In the genomic region with DNA sequence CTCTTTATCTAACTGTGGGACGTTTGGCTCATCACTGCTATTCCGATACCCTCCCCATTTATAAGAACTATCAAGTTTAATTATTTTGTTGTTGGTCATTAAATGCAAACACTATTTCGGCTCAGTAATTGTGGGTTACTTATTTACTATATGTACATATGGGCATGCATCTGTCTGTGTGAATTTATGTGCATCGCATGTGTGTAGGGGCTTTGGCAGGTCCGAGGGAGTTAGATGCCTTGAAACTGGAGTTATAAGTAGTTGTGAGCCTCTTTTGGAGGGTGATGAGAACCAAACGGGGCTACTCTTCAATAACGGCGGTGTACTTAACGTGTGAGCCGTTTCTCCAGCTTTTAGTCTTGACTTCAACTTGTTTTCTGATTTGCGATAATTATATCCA, we compare ENCODE assay signal across 11 mouse cellular contexts.
"Had no signal": no experiment of that assay in that cellular context is flagged by ENCODE, and none has a peak within 500 bp of the region (broad histone marks: within the 10 kb centered on the region; RNA-seq: fewer than 3 reads in every experiment).

No protein-coding gene starts in this region.

- DNase-seq: kidney, postnatal 25 days; liver, embryonic 13.5 days; lung, adult 2 months; lung, postnatal 14 days; lung, postnatal 4 days; thymus, adult 18-20 months had no signal

- H3K4me1 ChIP-seq: liver, embryonic 13.5 days had no signal

- H3K4me2 ChIP-seq: liver, embryonic 13.5 days; midbrain, embryonic 11.5 days; midbrain, embryonic 15.5 days; neural tube, embryonic 12.5 days; neural tube, embryonic 15.5 days had no signal

- ATAC-seq: midbrain, embryonic 15.5 days had no signal

- H3K27ac ChIP-seq: kidney, postnatal 0 days; liver, embryonic 13.5 days; midbrain, embryonic 15.5 days; neural tube, embryonic 12.5 days; neural tube, embryonic 15.5 days had no signal

- H3K4me3 ChIP-seq: liver, embryonic 13.5 days; midbrain, embryonic 15.5 days; neural tube, embryonic 12.5 days; neural tube, embryonic 15.5 days had no signal

- H3K9ac ChIP-seq: liver, embryonic 13.5 days; midbrain, embryonic 15.5 days; neural tube, embryonic 12.5 days; neural tube, embryonic 15.5 days had no signal

- H3K27me3 ChIP-seq: liver, embryonic 13.5 days; midbrain, embryonic 15.5 days; neural tube, embryonic 12.5 days; neural tube, embryonic 15.5 days had no signal

- H3K9me3 ChIP-seq: midbrain, embryonic 15.5 days; neural tube, embryonic 12.5 days; neural tube, embryonic 15.5 days had no signal

- H3K36me3 ChIP-seq: liver, embryonic 13.5 days; midbrain, embryonic 15.5 days; neural tube, embryonic 12.5 days; neural tube, embryonic 15.5 days had no signal
